11 mouse cellular contexts compared by ENCODE assay signal in the genomic region with DNA sequence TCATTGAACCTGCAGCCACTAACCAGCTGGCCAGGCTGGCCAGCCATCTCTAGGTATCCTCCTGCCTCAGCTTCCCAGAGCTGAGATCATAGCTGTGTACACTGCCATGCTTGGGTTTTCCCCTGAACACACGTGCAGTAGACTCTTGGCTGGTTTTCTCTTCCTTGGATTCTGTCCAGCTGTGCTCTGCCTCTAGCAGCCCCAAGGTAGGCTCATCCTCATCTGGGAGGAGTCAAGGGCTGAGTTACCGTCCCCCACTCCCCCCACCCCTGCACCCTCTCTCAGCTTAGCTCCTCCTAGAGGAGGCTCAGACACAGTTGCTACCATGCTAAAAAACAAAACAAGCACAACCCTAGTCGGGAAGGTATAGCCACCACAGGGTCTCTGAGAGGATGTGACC. TPM values are rescaled to one million over a fixed set of nuclear protein-coding genes. Genes with fewer than 3 reads are reported as not detected.
DNase-seq lines count a peak whose midpoint lies in the region; ATAC-seq and TF ChIP-seq lines count a peak whose summit lies in the region.
"Had no signal": no experiment of that assay in that cellular context is flagged by ENCODE, and none has a peak within 500 bp of the region (broad histone marks: within the 10 kb centered on the region; RNA-seq: fewer than 3 reads in every experiment).

No protein-coding gene starts in this region.

- H3K27ac ChIP-seq in heart, embryonic 15.5 days, result peak overlapping the region; percentile 84
- H3K27ac ChIP-seq in neural tube, embryonic 13.5 days (replicated peaks), result 0 out of 2 replicates have a peak overlapping the region, but pooled peaks have one; percentile 68
- H3K27ac ChIP-seq in neural tube, embryonic 15.5 days (replicated peaks), result no peak overlapping the region
- peak overlapping the region; percentile 77 for H3K27ac ChIP-seq in brown adipose tissue, adult 24 weeks (replicated peaks; ENCODE audit: low read depth, low read length)
- 0 out of 2 replicates have a peak overlapping the region, but pooled peaks have one; percentile 55 for H3K27ac ChIP-seq in olfactory bulb, adult 2 months (ENCODE audit: insufficient read depth, low read depth, low read length)

- H3K9me3 ChIP-seq in heart, embryonic 15.5 days (replicated peaks), result no peaks in the 10 kb centered on the region
- no peaks in the 10 kb centered on the region for H3K9me3 ChIP-seq in neural tube, embryonic 13.5 days
- no peaks in the 10 kb centered on the region for H3K9me3 ChIP-seq in neural tube, embryonic 15.5 days (replicated peaks)

- WGBS in heart, embryonic 15.5 days, result 51% methylated on average over 3 of the region's 3 CpGs
- 48% methylated on average over 3 of the region's 3 CpGs for WGBS in neural tube, embryonic 13.5 days
- WGBS in neural tube, embryonic 15.5 days, result 47% methylated on average over 3 of the region's 3 CpGs
- WGBS in olfactory bulb, adult 2 months, result 40% methylated on average over 3 of the region's 3 CpGs

- no peaks in the 10 kb centered on the region for H3K27me3 ChIP-seq in heart, embryonic 15.5 days
- no peaks in the 10 kb centered on the region for H3K27me3 ChIP-seq in neural tube, embryonic 13.5 days
- H3K27me3 ChIP-seq in neural tube, embryonic 15.5 days (replicated peaks), result no peaks in the 10 kb centered on the region

- H3K36me3 ChIP-seq in heart, embryonic 15.5 days, result no peaks in the 10 kb centered on the region
- H3K36me3 ChIP-seq in neural tube, embryonic 13.5 days, result no peaks in the 10 kb centered on the region
- H3K36me3 ChIP-seq in neural tube, embryonic 15.5 days, result no peaks in the 10 kb centered on the region

- no peak for ATAC-seq in heart, embryonic 15.5 days (replicated peaks; ENCODE audit: insufficient number of reproducible peaks, insufficient read depth, low FRiP score, low read depth)
- ATAC-seq in neural tube, embryonic 13.5 days (ENCODE audit: low read depth), result no peak
- no peak for ATAC-seq in neural tube, embryonic 15.5 days (ENCODE audit: low FRiP score)
- ATAC-seq in activated CD4-positive, CD25-positive, alpha-beta regulatory T cell, adult 4 months, result no peak

- H3K4me2 ChIP-seq in heart, embryonic 15.5 days, result no peak overlapping the region
- no peak overlapping the region for H3K4me2 ChIP-seq in neural tube, embryonic 13.5 days
- H3K4me2 ChIP-seq in neural tube, embryonic 15.5 days, result no peak overlapping the region

- H3K4me1 ChIP-seq in heart, embryonic 15.5 days (replicated peaks), result peaks cover 48% of the 10 kb centered on the region
- peaks cover 54% of the 10 kb centered on the region for H3K4me1 ChIP-seq in neural tube, embryonic 13.5 days (replicated peaks)
- H3K4me1 ChIP-seq in neural tube, embryonic 15.5 days, result peaks cover 47% of the 10 kb centered on the region
- peaks cover 6% of the 10 kb centered on the region for H3K4me1 ChIP-seq in brown adipose tissue, adult 24 weeks (ENCODE audit: control insufficient read depth, insufficient read depth, insufficient read length, low read length)
- H3K4me1 ChIP-seq in olfactory bulb, adult 2 months (ENCODE audit: control insufficient read depth, insufficient read depth, low read length), result peaks cover 33% of the 10 kb centered on the region

- no peak overlapping the region for H3K4me3 ChIP-seq in heart, embryonic 15.5 days
- no peak overlapping the region for H3K4me3 ChIP-seq in neural tube, embryonic 13.5 days
- no peak overlapping the region for H3K4me3 ChIP-seq in neural tube, embryonic 15.5 days (replicated peaks)
- no peak overlapping the region for H3K4me3 ChIP-seq in brown adipose tissue, adult 24 weeks (ENCODE audit: insufficient read depth, low read depth, low read length)
- H3K4me3 ChIP-seq in olfactory bulb, adult 2 months (ENCODE audit: insufficient read depth, low read depth, low read length), result no peak overlapping the region

- no peak for TF ChIP-seq CTCF in olfactory bulb, adult 2 months (IDR thresholded peaks at IDR 0.05; ENCODE audit: insufficient read depth, low read depth, low read length)

- no peak for DNase-seq in heart, adult 8-10 months (ENCODE audit: low spot score)
- DNase-seq in left cerebral cortex, adult 9 months (ENCODE audit: low spot score in 2 of 2), result no peak
- DNase-seq: left cerebral cortex, postnatal 4 days; right cerebral cortex, adult 18-20 months; thymus, postnatal 14 days had no signal

- TF ChIP-seq POLR2A in olfactory bulb, adult 2 months (IDR thresholded peaks at IDR 0.05; ENCODE audit: insufficient read depth, low read depth, low read length), result no peak

- no peak overlapping the region for H3K9ac ChIP-seq in heart, embryonic 15.5 days
- H3K9ac ChIP-seq in neural tube, embryonic 13.5 days, result no peak overlapping the region
- no peak overlapping the region for H3K9ac ChIP-seq in neural tube, embryonic 15.5 days (replicated peaks)

RNA-seq across cellular contexts. Expression of gene Cstad, which starts 4.8 kb away (rescaled TPM):
- 1.1 and 1.5 TPM in 2 replicates for polyA plus RNA-seq in heart, embryonic 15.5 days (2015; fragmentation: Nextera tagmentation; extraction: Ambion mirVana)
- 1 to 10 TPM in 3 of 4 experiments, under 1 TPM in 1; 0.69 to 2.3 (median 1.5) TPM for total RNA-seq in heart, adult 8-10 months (2022)
- 0.39 and 0.98 TPM in 2 replicates for polyA plus RNA-seq in neural tube, embryonic 13.5 days (2015; fragmentation: Nextera tagmentation; extraction: Ambion mirVana)
- 0.31 and 0.83 TPM in 2 replicates for polyA plus RNA-seq in neural tube, embryonic 15.5 days (2015; fragmentation: Nextera tagmentation; extraction: Ambion mirVana)
- polyA plus RNA-seq in brown adipose tissue, adult 24 weeks (2012; ENCODE audit: insufficient read depth, insufficient read length, missing spikeins), result not detected in 2 replicates
- polyA plus RNA-seq in olfactory bulb, adult 2 months (2012; ENCODE audit: insufficient read depth, insufficient read length, low replicate concordance, missing spikeins), result not detected in 2 replicates
- 1 to 10 TPM; 1.2 to 2.0 TPM for polyA plus RNA-seq in activated CD4-positive, CD25-positive, alpha-beta regulatory T cell, adult 4 months (2017; shearing (Covaris generic))
